Mouse (Mus musculus): ENCODE measurements around the gene Tbc1d7. TPM values are rescaled to one million over a fixed set of nuclear protein-coding genes. Genes with fewer than 3 reads are reported as not detected.
A peak's percentile ranks its signal among the peaks of the same experiment; 100 is the strongest.

The Tbc1d7 gene
- polyA plus RNA-seq, 1 experiment = 0.29 TPM

DNA sequence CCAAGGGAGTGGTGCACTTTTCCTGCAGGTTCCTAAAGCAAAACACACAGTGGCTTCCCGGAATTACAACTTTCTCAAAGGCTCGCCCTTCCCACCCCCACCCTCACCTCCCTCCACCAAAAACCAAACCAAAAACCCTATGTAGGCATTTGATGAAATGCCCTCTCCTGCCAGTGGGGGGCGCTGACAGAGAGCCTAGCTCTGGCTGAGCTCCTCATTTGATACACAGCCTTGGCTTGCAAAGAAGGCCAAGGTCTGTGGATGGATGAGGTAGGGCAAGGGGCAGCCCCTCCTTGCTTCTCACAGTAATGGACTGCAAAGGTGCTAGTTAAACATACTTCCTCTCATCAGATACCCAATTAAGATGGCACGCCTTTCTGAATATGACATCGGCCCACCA, 28.4 kb upstream of the Tbc1d7 start:
- peaks cover 2% of the 10 kb centered on the region; the same call in 1 of the 2 replicates for H3K4me1 ChIP-seq (ENCODE audit: control insufficient read depth)
- H3K27me3 ChIP-seq (ENCODE audit: control insufficient read depth) = peaks cover 26% of the 10 kb centered on the region
- TF ChIP-seq GATA1 (IDR thresholded peaks at IDR 0.05; ENCODE audit: low read length) = no peak
- TF ChIP-seq TAL1 (IDR thresholded peaks at IDR 0.05; ENCODE audit: low read length) = no peak
- no peaks in the 10 kb centered on the region for H3K9me3 ChIP-seq (ENCODE audit: control insufficient read depth, low read length)
- H3K36me3 ChIP-seq (ENCODE audit: control insufficient read depth) = no peaks in the 10 kb centered on the region
- H3K4me3 ChIP-seq (replicated peaks) = no peak overlapping the region

DNA sequence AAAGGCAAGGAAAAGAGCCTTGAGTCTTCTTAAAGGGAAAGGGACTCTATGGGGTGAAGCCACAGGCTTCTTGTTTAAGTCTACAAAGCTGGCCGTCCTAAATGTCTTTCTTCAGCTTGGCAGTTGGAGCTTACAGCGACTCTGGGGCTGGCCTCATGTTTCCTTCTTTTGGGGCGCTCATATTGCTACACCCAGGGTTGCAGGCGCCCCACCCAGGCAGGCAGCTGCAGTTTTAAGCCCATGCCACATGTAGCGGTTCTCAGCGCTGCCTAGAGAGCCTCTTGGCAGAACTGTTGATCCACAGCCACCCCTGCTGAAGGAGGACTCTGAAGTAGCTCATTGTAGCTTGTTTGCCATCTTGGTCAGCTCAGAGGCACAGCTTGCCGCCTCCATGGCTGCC, 28.0 kb upstream of the Tbc1d7 start:
- H3K4me1 ChIP-seq (ENCODE audit: control insufficient read depth) = peaks cover 2% of the 10 kb centered on the region; the same call in 1 of the 2 replicates
- peaks cover 31% of the 10 kb centered on the region for H3K27me3 ChIP-seq (ENCODE audit: control insufficient read depth)
- no peaks in the 10 kb centered on the region for H3K36me3 ChIP-seq (ENCODE audit: control insufficient read depth)
- TF ChIP-seq GATA1 (IDR thresholded peaks at IDR 0.05; ENCODE audit: low read length) (no peak), TAL1 (IDR thresholded peaks at IDR 0.05; ENCODE audit: low read length) (no peak)
- no peak overlapping the region for H3K4me3 ChIP-seq (replicated peaks)
- H3K9me3 ChIP-seq (ENCODE audit: control insufficient read depth, low read length) = no peaks in the 10 kb centered on the region

DNA sequence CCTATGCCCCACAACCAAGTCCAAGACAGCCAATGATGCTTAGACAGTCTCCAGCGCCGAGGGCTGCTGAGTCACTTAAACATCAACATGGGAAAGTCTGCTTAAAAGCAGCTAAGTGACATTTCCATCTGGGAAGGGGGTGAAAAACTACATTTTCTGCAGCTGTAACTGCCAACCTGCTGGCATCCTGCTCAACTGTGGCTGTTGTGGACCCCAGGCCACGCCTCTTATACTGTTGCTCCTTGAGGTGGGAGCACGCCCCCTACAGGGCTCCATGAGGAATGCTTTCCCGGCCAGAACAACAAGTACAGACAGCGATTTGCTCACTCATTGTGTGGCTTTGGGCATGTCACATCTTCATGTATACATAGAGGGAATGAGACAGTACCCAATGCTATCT, 25.9 kb upstream of the Tbc1d7 start:
- TF ChIP-seq TAL1 (IDR thresholded peaks at IDR 0.05; ENCODE audit: low read length) = no peak
- Histone ChIP-seq H3K36me3 (ENCODE audit: control insufficient read depth) (no peaks in the 10 kb centered on the region), H3K27me3 (ENCODE audit: control insufficient read depth) (peaks cover 43% of the 10 kb centered on the region)

DNA sequence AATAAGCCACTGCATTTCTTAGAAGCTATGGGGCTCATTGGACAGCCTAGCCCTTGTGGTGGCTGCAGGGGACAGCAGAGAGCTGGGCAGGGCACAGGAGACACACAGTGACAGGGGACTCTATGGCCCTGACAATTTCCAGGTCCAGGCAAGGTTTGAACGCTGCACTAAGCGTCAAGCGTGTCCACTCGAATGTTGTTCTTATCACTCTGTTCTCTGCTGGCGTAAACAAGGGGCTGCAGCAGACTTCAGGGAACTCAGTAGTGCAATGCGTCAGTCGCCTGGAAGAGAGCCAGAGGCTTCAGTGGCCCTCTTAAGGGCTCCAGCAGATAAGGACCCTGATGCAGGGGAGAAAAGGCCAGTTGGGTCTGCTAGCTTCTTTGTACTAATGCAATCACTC, 24.7 kb upstream of the Tbc1d7 start:
- Histone ChIP-seq H3K36me3 (ENCODE audit: control insufficient read depth) (no peaks in the 10 kb centered on the region), H3K27me3 (ENCODE audit: control insufficient read depth) (peaks cover 55% of the 10 kb centered on the region), H3K4me1 (ENCODE audit: control insufficient read depth) (peaks cover 31% of the 10 kb centered on the region), H3K9me3 (ENCODE audit: control insufficient read depth, low read length) (no peaks in the 10 kb centered on the region), H3K4me3 (replicated peaks) (no peak overlapping the region)
- TF ChIP-seq GATA1 (IDR thresholded peaks at IDR 0.05; ENCODE audit: low read length) = no peak
- TF ChIP-seq TAL1 (IDR thresholded peaks at IDR 0.05; ENCODE audit: low read length) = no peak

More for the DNA sequence above, 25.9 kb upstream of the Tbc1d7 start:
- no peaks in the 10 kb centered on the region for H3K9me3 ChIP-seq (ENCODE audit: control insufficient read depth, low read length)
- peaks cover 19% of the 10 kb centered on the region for H3K4me1 ChIP-seq (ENCODE audit: control insufficient read depth)
- no peak overlapping the region for H3K4me3 ChIP-seq (replicated peaks)

DNA sequence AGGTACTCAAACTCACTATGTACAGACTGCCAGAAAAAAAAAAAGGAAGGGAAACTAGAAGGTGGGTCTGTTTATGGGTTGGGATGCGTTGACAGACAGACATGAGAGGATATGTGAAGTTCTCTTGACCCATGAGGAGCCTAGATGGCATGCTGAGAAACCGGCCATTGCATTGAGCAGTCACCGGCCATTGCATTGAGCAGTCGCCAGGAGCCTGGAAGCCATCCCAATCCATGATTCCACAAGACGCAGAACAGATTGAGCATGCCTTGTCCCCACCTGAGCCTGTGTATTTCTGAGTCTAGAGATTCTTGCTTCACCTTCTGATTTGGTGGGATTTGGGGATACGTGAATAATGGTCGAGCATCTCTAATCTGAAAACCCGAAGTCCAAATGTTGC, 22.6 kb upstream of the Tbc1d7 start:
- H3K9me3 ChIP-seq (ENCODE audit: control insufficient read depth, low read length) = no peaks in the 10 kb centered on the region
- H3K4me1 ChIP-seq (ENCODE audit: control insufficient read depth) = peaks cover 29% of the 10 kb centered on the region
- no peaks in the 10 kb centered on the region for H3K36me3 ChIP-seq (ENCODE audit: control insufficient read depth)
- H3K4me3 ChIP-seq (replicated peaks) = no peak overlapping the region
- peaks cover 71% of the 10 kb centered on the region for H3K27me3 ChIP-seq (ENCODE audit: control insufficient read depth)
- TF ChIP-seq TAL1 (IDR thresholded peaks at IDR 0.05; ENCODE audit: low read length) (no peak), GATA1 (IDR thresholded peaks at IDR 0.05; ENCODE audit: low read length) (no peak)

DNA sequence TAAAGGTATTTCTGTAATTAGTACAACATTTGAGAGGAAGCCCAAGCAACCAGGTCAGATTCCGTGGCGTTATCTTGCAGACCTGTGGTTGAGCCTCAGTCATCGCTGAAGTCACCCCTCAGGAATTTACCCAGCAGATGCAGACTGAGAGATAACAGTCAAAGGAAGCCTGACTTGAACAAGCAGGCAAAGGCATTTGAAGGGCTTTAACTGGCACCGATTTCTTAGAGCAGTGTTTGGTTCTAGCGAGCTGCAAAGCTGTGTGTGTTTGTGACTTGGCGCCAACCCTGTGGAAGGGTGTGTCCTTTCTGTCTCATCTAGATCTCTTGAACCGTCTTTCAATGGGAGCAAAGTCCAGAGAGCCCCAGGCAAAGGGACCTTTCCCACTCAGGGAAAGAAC, 22.0 kb upstream of the Tbc1d7 start:
- H3K4me1 ChIP-seq (ENCODE audit: control insufficient read depth) = peaks cover 29% of the 10 kb centered on the region
- H3K9me3 ChIP-seq (ENCODE audit: control insufficient read depth, low read length) = no peaks in the 10 kb centered on the region
- H3K27me3 ChIP-seq (ENCODE audit: control insufficient read depth) = peaks cover 71% of the 10 kb centered on the region
- no peak overlapping the region for H3K4me3 ChIP-seq (replicated peaks)
- 0 out of 3 replicates have a peak, but pooled peaks have one; percentile 3 for TF ChIP-seq TAL1 (IDR thresholded peaks at IDR 0.05; ENCODE audit: low read length)
- no peak for TF ChIP-seq GATA1 (IDR thresholded peaks at IDR 0.05; ENCODE audit: low read length)
- H3K36me3 ChIP-seq (ENCODE audit: control insufficient read depth) = no peaks in the 10 kb centered on the region

DNA sequence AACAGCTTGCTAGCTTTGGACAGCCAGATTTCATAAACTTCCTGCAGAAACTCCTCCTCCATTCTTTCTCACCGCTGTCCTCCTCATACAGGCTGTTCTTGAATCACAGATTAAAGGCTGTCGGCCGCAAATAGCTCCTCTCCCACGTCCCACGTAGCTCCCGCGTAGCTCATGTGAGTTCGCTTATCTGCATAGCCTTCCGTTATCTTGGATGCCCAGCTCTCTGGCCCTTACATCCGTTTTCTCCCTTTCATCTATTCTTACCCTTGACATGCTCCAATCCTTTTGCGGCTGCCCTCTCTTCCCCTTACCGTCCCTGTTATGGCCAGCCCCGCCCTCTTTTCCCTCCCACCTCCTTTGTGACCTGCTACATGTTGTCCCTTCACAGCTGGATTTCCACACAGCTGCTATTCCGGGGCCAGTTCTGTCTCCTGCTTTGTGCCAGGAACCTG, 20.5 kb upstream of the Tbc1d7 start:
- Histone ChIP-seq H3K4me3 (replicated peaks) (no peak overlapping the region), H3K4me1 (ENCODE audit: control insufficient read depth) (peaks cover 29% of the 10 kb centered on the region), H3K36me3 (ENCODE audit: control insufficient read depth) (no peaks in the 10 kb centered on the region), H3K9me3 (ENCODE audit: control insufficient read depth, low read length) (no peaks in the 10 kb centered on the region; the same call in 1 of the 2 replicates), H3K27me3 (ENCODE audit: control insufficient read depth) (peaks cover 72% of the 10 kb centered on the region)
- no peak for TF ChIP-seq GATA1 (IDR thresholded peaks at IDR 0.05; ENCODE audit: low read length)
- no peak for TF ChIP-seq TAL1 (IDR thresholded peaks at IDR 0.05; ENCODE audit: low read length)

DNA sequence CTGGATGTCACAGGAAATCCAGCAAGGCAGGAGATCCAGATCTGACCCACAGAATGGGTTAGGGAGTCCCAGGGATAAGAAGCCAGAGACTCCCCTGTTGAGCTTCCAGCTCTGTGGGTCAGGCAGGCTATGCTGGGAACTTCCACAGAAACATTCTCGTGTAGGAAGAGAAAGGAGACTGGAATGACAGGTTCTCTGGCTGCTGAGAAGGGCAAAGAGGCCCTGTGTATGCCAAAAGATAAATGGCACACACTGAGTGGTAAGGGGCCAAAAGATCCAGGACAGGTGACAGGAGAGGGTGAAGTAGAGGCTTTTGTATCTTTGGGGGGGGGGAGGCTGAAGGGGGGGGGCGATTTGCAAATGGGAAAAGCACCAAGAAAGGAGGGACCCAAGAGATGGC, 20.0 kb upstream of the Tbc1d7 start:
- no peak overlapping the region for H3K4me3 ChIP-seq (replicated peaks)
- peaks cover 29% of the 10 kb centered on the region for H3K4me1 ChIP-seq (ENCODE audit: control insufficient read depth)
- H3K36me3 ChIP-seq (ENCODE audit: control insufficient read depth) = no peaks in the 10 kb centered on the region
- no peak for TF ChIP-seq TAL1 (IDR thresholded peaks at IDR 0.05; ENCODE audit: low read length)
- no peak for TF ChIP-seq GATA1 (IDR thresholded peaks at IDR 0.05; ENCODE audit: low read length)
- H3K27me3 ChIP-seq (ENCODE audit: control insufficient read depth) = peaks cover 67% of the 10 kb centered on the region
- H3K9me3 ChIP-seq (ENCODE audit: control insufficient read depth, low read length) = no peaks in the 10 kb centered on the region; the same call in 1 of the 2 replicates

DNA sequence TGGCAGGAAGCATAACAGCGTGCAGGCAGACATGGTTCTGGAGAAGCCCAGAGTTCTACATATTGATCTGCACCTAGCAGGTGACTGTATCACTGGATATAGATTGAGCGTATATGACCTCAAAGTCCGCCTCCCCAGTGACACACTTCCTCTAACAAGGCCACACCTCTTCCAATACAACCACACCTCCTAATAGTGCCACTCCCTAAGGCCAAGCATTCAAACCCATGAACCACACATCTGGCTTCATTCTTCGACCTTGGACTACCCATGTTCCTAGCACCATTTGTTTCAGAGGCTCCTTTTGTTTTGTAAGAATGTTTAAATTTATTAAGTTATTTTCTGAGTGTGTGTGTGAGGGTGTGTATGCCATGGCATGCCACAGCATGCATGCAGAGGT, 16.4 kb upstream of the Tbc1d7 start:
- Histone ChIP-seq H3K9me3 (ENCODE audit: control insufficient read depth, low read length) (no peaks in the 10 kb centered on the region; the same call in 1 of the 2 replicates), H3K36me3 (ENCODE audit: control insufficient read depth) (no peaks in the 10 kb centered on the region), H3K4me1 (ENCODE audit: control insufficient read depth) (peaks cover 27% of the 10 kb centered on the region), H3K4me3 (replicated peaks) (no peak overlapping the region), H3K27me3 (ENCODE audit: control insufficient read depth) (peaks cover 51% of the 10 kb centered on the region)
- no peak for TF ChIP-seq TAL1 (IDR thresholded peaks at IDR 0.05; ENCODE audit: low read length)
- no peak for TF ChIP-seq GATA1 (IDR thresholded peaks at IDR 0.05; ENCODE audit: low read length)
